Mouse (Mus musculus) MEL (cell line): ENCODE measurements at regions not wholly inside any gene's neighbourhood (a gene's known extent, or its start where the extent isn't known, plus 50 kb on each side); places are given as distances from the start of the nearest gene placed in this dataset.

Source experiments
- POLR2AphosphoS2 ChIP-seq: IDR thresholded peaks from 2 replicates; pipeline ENCODE4 v1.6.1; 2011; ENCODE audit warnings: low read length, improper control_type of control experiment
- SMC3 ChIP-seq: IDR thresholded peaks from 2 replicates; pipeline ENCODE4 v1.6.1; 2011; ENCODE audit warnings: low read depth, low read length, improper control_type of control experiment
- TCF12 ChIP-seq: IDR thresholded peaks from 2 replicates; pipeline ENCODE4 v1.6.1; 2014; ENCODE audit warnings: low read depth, mild to moderate bottlenecking, inconsistent platforms, low read length, improper control_type of control experiment, moderate library complexity
- USF1 ChIP-seq: IDR thresholded peaks from 2 replicates; pipeline ENCODE4 v1.6.1; 2014; ENCODE audit warnings: low read depth, mild to moderate bottlenecking, inconsistent platforms, low read length, improper control_type of control experiment, moderate library complexity
- ZKSCAN1 ChIP-seq: IDR thresholded peaks from 2 replicates; pipeline ENCODE4 v1.6.1; 2012; ENCODE audit warnings: low read depth, mild to moderate bottlenecking, inconsistent platforms, low read length, improper control_type of control experiment, moderate library complexity
- ZNF384 ChIP-seq: IDR thresholded peaks from 2 replicates; pipeline ENCODE4 v1.6.1; 2012; ENCODE audit warnings: low read depth, mild to moderate bottlenecking, inconsistent platforms, low read length, improper control_type of control experiment

GRCm38 (mm10) chr14:76845706-76846105, 190.9 kb upstream of the Ccdc122 start:
- no peak for TF ChIP-seq POLR2AphosphoS2
- no peak for TF ChIP-seq USF1
- TF ChIP-seq SMC3: no peak
- TF ChIP-seq ZNF384: no peak
- no peak for TF ChIP-seq ZKSCAN1
- TF ChIP-seq TCF12: no peak
